Mouse (Mus musculus) small intestine, adult 2 months (tissue): ENCODE measurements around the gene Snx1. TPM values are rescaled to one million over a fixed set of nuclear protein-coding genes. Genes with fewer than 3 reads are reported as not detected.

Experiments used
- H3K27ac ChIP-seq: fragments of 200-500 bp; 2 replicates; pipeline ENCODE4 v1.5.1; 2012; ENCODE audit warnings: low read depth, low read length, control low read depth, inconsistent platforms; ENCODE audit not compliant: insufficient read depth
- H3K27me3 ChIP-seq: fragments of 200-500 bp; 2 replicates; pipeline ENCODE4 v1.6.1; 2012; ENCODE audit warnings: mild to moderate bottlenecking, moderate library complexity, low read length, inconsistent platforms; ENCODE audit not compliant: control insufficient read depth, insufficient read depth
- H3K36me3 ChIP-seq: fragments of 200-500 bp; 2 replicates; pipeline ENCODE4 v1.6.1; 2012; ENCODE audit warnings: mild to moderate bottlenecking, low read length, control low read depth, inconsistent platforms; ENCODE audit not compliant: control insufficient read depth, insufficient read depth
- H3K4me1 ChIP-seq: fragments of 200-500 bp; 2 replicates; pipeline ENCODE4 v1.6.1; 2012; ENCODE audit warnings: low read length, inconsistent platforms, mixed read lengths; ENCODE audit not compliant: control insufficient read depth, insufficient read depth, insufficient read length
- H3K4me3 ChIP-seq: fragments of 200-500 bp; 2 replicates; pipeline ENCODE4 v1.5.1; 2012; ENCODE audit warnings: low read depth, mild to moderate bottlenecking, control low read depth, inconsistent platforms, low read length, moderate library complexity
- CTCF ChIP-seq: fragments of 200-500 bp; IDR thresholded peaks from 2 replicates; pipeline ENCODE4 v1.5.1; 2012; ENCODE audit warnings: low read depth, mild to moderate bottlenecking, control low read depth, inconsistent platforms, low read length, moderate library complexity, mixed read lengths; ENCODE audit not compliant: insufficient replicate concordance, insufficient read length; ENCODE audit errors: extremely low read depth
- POLR2A ChIP-seq: fragments of 200-500 bp; IDR thresholded peaks from 2 replicates; pipeline ENCODE4 v1.6.1; 2012; ENCODE audit warnings: low read depth, mild to moderate bottlenecking, control low read depth, inconsistent platforms, low read length, moderate library complexity
- WGBS: fragments of 180-500 bp; shearing (Covaris S2); methylation state at CpG from one replicate; pipeline ENCODE4 v1.1.7; 2018; 5-methylcytosine and 5-hydroxymethylcytosine counted together
- polyA plus RNA-seq: library from polyadenylated mRNA; depleted of rRNA; stranded (reverse); fragments of >200 nt; gene quantifications from 2 replicates; pipeline ENCODE4 v1.2.3, GENCODE M21; 2012

The Snx1 gene
- polyA plus RNA-seq, 1 experiment, result 32.2 TPM

DNA sequence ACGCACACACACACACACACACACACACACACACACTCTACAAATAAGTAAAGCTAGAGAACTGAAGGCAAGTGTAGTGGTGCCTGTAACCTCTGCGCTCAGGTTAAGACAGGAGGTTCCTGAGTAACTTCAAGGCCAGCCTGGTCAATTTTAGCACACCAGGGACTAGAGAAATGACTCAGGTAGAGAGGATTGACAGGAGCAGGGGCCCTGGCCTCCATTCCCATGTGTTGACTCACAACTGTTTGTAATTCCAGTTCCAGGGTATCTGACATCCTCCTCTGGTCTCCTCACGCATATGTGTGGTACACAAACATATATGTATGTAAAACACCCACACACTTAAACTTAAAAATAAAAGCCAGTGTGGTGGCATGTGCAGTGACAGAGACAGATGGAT is 62.9 kb downstream of the Snx1 start:
- H3K36me3 ChIP-seq, result peaks cover 44% of the 10 kb centered on the region
- 92% methylated on average over 3 of the region's 3 CpGs for WGBS
- H3K27ac ChIP-seq, result no peak overlapping the region

DNA sequence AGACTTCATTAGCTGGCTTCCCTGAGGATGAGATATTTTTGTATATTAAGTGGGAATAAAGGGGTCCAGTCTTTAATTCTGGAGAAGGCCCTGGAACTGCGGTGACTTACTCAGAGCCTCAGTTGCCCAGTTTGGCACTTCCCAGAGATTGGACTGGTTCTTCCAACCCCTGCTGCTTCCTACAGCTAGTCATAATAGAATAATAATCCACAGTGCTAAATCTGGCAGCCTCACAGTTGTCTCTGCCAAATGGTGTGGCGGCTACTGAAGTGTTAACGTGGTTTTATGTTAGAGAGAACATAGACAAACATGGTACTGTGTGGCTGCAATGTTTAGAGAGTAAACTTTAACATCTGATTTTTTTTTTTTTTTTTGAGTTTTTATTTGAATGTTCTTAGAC is 64.7 kb downstream of the Snx1 start:
- peaks cover 37% of the 10 kb centered on the region for H3K36me3 ChIP-seq
- H3K27ac ChIP-seq, result no peak overlapping the region
- no peaks in the 10 kb centered on the region for H3K27me3 ChIP-seq
- WGBS, result 74% methylated on average over 3 of the region's 3 CpGs
- peaks cover 9% of the 10 kb centered on the region; the same call in 1 of the 2 replicates for H3K4me1 ChIP-seq
- TF ChIP-seq CTCF, result no peak
- TF ChIP-seq POLR2A, result no peak
- no peak overlapping the region for H3K4me3 ChIP-seq

More for the DNA sequence above, 62.9 kb downstream of the Snx1 start:
- Histone ChIP-seq H3K4me3 (no peak overlapping the region), H3K27me3 (no peaks in the 10 kb centered on the region), H3K4me1 (peaks cover 9% of the 10 kb centered on the region; the same call in 1 of the 2 replicates)
- TF ChIP-seq CTCF, result no peak
- no peak for TF ChIP-seq POLR2A

DNA sequence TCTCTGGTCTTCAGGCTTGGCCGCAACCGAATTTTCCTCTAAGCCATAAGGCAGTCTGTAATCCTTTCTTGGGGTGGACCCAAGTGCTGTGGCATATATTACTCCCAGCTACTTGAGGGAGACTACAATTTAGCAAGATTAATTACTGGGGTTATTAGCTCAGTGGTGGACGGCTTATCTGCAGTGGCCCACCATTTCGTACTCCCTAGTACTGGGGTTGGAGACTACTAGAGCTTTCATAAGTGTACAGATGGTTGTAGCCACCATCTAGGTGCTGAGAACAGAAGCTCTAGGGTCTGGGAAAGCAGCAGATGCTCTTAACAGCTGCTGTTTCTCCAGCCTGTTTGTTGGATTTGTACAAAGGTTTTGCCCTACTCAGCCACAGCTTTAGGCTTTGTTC is 65.4 kb downstream of the Snx1 start:
- 13% methylated on average over 4 of the region's 4 CpGs for WGBS
- H3K27me3 ChIP-seq, result no peaks in the 10 kb centered on the region
- peaks cover 9% of the 10 kb centered on the region; the same call in 1 of the 2 replicates for H3K4me1 ChIP-seq
- peaks cover 31% of the 10 kb centered on the region for H3K36me3 ChIP-seq
- H3K4me3 ChIP-seq, result peak overlapping the region; percentile 92
- TF ChIP-seq POLR2A, result no peak
- TF ChIP-seq CTCF, result no peak
- no peak overlapping the region for H3K27ac ChIP-seq

DNA sequence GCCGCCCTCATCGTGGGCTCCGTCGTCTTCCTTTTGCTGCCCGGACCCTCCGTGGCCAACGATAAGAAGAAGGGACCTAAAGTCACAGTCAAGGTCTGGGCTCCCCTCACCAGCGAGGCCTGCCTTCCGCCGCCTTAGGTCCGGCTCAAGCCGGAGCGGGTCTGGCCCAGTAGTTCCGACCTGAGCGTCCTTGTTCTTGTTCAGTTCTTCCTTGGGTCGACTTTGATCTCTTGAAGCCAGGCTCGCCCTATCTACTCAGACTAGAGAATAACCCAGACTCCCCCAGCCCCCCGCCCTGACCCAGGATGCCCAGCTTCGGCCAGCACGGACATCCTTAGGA is 66.1 kb downstream of the Snx1 start:
- TF ChIP-seq POLR2A, result no peak
- no peak for TF ChIP-seq CTCF
- Histone ChIP-seq H3K4me1 (peaks cover 9% of the 10 kb centered on the region; the same call in 1 of the 2 replicates), H3K27me3 (no peaks in the 10 kb centered on the region), H3K27ac (peak overlapping the region; percentile 71), H3K36me3 (peaks cover 24% of the 10 kb centered on the region), H3K4me3 (peak overlapping the region; percentile 92)
- WGBS, result under 1% methylated on average over 19 of the region's 20 CpGs

DNA sequence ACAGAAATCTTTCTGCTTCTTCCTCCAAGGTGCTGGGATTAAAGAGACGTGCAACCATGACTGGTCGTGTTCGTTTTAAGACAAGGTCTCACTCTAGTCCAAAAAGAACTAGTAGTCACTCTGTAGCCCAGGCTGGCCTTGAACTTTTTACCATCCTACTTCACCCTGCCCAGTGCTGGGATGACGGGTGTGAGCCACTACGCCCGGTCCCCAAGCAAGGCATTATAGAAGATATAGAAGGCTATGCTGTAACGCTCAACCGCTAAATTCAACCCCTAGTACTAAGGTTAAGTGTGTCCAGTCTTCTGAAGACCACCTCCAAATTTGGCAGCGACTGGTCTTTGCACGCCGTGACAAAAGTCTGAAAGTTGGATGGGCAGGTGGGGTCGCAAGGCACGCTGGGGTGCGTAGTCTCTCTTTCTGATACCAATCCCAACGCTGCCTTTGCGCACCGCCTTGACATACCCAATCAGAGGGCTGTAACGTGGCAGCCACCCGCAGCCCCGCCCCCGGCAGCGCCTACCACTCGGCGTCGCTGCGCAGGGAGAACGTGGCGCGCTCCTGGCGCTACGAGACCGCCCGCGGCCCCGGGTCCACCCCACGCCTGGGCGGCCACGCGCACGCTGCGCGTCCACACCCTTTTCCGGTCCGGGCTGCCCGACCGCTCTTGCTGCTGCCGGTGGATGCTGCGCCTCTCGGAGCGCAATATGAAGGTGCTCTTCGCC is 66.6 kb downstream of the Snx1 start, which contains the start of gene Ppib:
TSS of gene Ppib (plus strand) at position 640 of the 725 bp plus-strand sequence.
- peak; percentile 73 for TF ChIP-seq POLR2A
- no peak for TF ChIP-seq CTCF
- Histone ChIP-seq H3K4me3 (peak within 1 kb of the TSS; percentile 92), H3K27me3 (no peaks in the 10 kb centered on the region), H3K4me1 (peaks cover 9% of the 10 kb centered on the region; the same call in 1 of the 2 replicates), H3K27ac (peak within 1 kb of the TSS; percentile 71), H3K36me3 (peaks cover 20% of the 10 kb centered on the region)
- WGBS, result under 1% methylated on average over 51 of the region's 51 CpGs

DNA sequence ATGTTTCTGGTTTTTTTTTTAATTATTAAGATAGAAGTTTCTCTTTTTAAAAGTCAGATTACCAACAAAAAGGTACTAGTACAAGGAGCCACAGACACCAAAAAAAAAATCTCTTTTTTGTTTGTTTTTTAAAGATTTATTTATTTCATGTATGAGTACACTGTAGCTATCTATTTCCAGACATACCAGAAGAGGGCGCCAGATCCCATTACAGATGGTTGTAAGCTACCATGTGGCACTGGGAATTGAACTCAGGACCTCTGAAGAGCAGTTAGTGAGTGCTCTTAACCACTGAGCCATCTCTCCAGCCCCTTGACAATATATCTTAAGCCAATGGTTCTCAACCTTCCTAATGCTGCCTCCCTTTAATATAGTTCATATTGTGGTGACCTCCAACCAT is 72.8 kb downstream of the Snx1 start:
- Histone ChIP-seq H3K4me1 (peaks cover 3% of the 10 kb centered on the region; the same call in 1 of the 2 replicates), H3K4me3 (no peak overlapping the region), H3K36me3 (no peaks in the 10 kb centered on the region), H3K27me3 (no peaks in the 10 kb centered on the region), H3K27ac (no peak overlapping the region)
- WGBS, result 67% methylated on average over 1 of the region's 1 CpGs
- TF ChIP-seq POLR2A (no peak), CTCF (no peak)

DNA sequence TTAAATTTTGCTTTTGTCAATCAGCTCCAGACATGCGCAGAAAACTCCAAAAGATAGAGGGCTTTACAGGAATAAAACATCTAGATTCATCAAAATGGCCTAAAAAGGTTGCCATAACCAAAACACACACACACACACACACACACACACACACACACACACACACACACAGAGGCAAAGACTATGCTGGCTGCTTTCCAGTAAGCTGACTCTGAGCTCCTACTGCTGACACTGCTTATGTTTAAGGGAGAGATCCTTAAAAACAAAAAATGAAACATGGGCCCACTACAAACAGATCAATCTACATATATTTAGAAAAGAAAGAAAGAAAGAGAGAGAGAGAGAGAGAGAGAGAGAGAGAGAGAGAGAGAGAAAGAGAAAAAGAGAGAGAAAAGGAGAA is 73.7 kb downstream of the Snx1 start:
- H3K27ac ChIP-seq, result no peak overlapping the region
- H3K4me3 ChIP-seq, result no peak overlapping the region
- TF ChIP-seq POLR2A, result no peak
- no peak for TF ChIP-seq CTCF
- no peaks in the 10 kb centered on the region for H3K36me3 ChIP-seq
- no peaks in the 10 kb centered on the region for H3K27me3 ChIP-seq
- 97% methylated on average over 1 of the region's 1 CpGs for WGBS
- peaks cover 3% of the 10 kb centered on the region; the same call in 1 of the 2 replicates for H3K4me1 ChIP-seq
